Mouse (Mus musculus) limb, embryonic 12.5 days (tissue): ENCODE data around the gene Tango2. TPM values are rescaled to one million over a fixed set of nuclear protein-coding genes. Genes with fewer than 3 reads are reported as not detected.

Experiments used
- ATAC-seq: fragments of 200-750 bp; cut with Nextera tagmentation; 2 replicates; pipeline ENCODE4 v1.8.0; 2017; ENCODE audit warnings: low read depth, moderate TSS enrichment; ENCODE audit not compliant: insufficient number of reproducible peaks, insufficient read depth, low FRiP score, low TSS enrichment
- H3K27ac ChIP-seq: fragments of 300-500 bp; sonication (generic); 2 replicates; pipeline ENCODE4 v1.5.1; 2016; ENCODE audit warnings: mild to moderate bottlenecking, moderate library complexity
- H3K27me3 ChIP-seq: fragments of 300-500 bp; sonication (generic); 2 replicates; pipeline ENCODE4 v1.6.1; 2016; ENCODE audit warnings: mild to moderate bottlenecking, moderate library complexity
- H3K36me3 ChIP-seq: fragments of 300-500 bp; sonication (generic); 2 replicates; pipeline ENCODE4 v1.6.1; 2016; ENCODE audit warnings: mild to moderate bottlenecking, moderate library complexity
- H3K4me1 ChIP-seq: fragments of 300-500 bp; sonication (generic); replicated peaks from 2 replicates; pipeline ENCODE4 v1.6.1; 2016
- H3K4me2 ChIP-seq: fragments of 300-500 bp; sonication (generic); 2 replicates; pipeline ENCODE4 v1.6.1; 2016; ENCODE audit warnings: mild to moderate bottlenecking, moderate library complexity
- H3K4me3 ChIP-seq: fragments of 300-500 bp; sonication (generic); replicated peaks from 2 replicates; pipeline ENCODE4 v1.5.1; 2016; ENCODE audit warnings: mild to moderate bottlenecking
- H3K9ac ChIP-seq: fragments of 300-500 bp; sonication (generic); replicated peaks from 2 replicates; pipeline ENCODE4 v1.6.1; 2016; ENCODE audit warnings: mild to moderate bottlenecking, moderate library complexity
- H3K9me3 ChIP-seq: fragments of 300-500 bp; sonication (generic); 2 replicates; pipeline ENCODE4 v1.6.1; 2016; ENCODE audit warnings: mild to moderate bottlenecking, moderate library complexity
- WGBS: fragments of 180-500 bp; shearing (Covaris S2); methylation state at CpG from one replicate; pipeline ENCODE4 v1.1.7; 2016; 5-methylcytosine and 5-hydroxymethylcytosine counted together
- polyA plus RNA-seq: library from polyadenylated mRNA; unstranded; fragments of >200 nt; fragmentation: Nextera tagmentation; extraction: Ambion mirVana; gene quantifications from 2 replicates; pipeline ENCODE4 v1.2.1, GENCODE M21; 2016

The Tango2 gene
- polyA plus RNA-seq, 1 experiment from 2014 or later = 21.8 TPM

DNA sequence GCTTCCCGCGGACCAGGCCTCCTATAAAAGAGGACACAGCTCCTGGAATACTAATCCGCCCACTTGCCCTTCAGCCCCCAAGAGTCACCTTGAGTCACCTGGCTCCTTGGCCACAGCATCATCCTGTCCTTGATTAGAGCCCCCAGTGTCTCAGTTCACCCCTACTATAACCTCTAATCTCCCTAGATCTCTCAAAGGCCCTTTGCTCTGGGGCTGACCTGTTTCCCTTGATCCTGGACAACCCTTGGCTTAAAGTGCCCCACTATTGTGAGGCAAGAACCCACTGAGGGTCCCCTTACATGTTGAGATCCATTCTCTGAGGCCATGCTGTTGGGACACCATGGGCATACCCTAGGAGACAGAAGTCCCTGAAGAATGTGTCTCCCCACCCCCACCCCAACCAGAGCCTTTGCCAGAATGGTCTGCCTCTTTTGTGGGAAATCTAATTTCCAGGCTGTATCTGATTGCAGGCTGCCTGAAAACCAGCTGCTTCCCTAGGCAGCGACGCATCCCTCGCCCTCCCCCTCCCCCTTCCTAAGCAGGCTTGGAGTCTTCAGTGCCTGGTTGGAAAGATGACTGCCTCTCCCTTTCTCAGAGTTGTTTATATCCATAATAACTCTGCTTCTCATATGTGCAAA, 33.8 kb upstream of the Tango2 start:
- no peak overlapping the region for H3K9ac ChIP-seq
- H3K4me2 ChIP-seq = no peak overlapping the region
- no peak overlapping the region for H3K27ac ChIP-seq
- peaks cover 33% of the 10 kb centered on the region for H3K4me1 ChIP-seq
- no peaks in the 10 kb centered on the region for H3K27me3 ChIP-seq
- no peak overlapping the region for H3K4me3 ChIP-seq
- no peaks in the 10 kb centered on the region for H3K36me3 ChIP-seq
- no peaks in the 10 kb centered on the region for H3K9me3 ChIP-seq
- no peak for ATAC-seq
- 48% methylated on average over 6 of the region's 6 CpGs for WGBS

DNA sequence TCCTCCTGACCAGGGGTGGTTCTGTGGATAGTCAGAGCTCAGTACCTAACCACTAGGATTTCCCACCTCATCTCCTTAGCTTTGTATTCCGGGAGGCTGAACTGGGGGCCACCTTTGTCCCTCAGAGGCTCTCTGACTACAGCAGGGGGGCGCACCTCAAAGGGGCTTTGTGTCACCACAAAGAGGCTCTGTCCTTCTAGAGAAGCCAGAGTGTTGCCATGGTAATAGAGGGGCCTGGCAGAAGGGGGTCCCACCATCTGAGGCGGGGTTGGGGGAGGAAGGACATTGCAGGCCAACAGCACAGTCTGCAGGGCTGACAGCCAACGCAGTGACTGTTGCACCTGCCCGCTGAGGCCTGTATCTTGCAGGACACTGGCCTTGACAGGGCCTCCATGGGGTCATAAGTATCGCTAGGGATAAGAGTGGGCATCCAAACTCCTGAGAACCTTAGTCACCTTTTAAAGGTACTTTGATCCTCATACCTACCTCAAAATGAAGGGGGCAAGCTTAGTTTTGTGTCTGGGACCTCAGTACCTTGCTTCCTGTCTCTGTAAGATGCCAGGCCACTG, 32.7 kb upstream of the Tango2 start:
- H3K36me3 ChIP-seq = no peaks in the 10 kb centered on the region
- no peak overlapping the region for H3K4me3 ChIP-seq
- no peaks in the 10 kb centered on the region for H3K27me3 ChIP-seq
- H3K9ac ChIP-seq = no peak overlapping the region
- H3K4me1 ChIP-seq = peaks cover 33% of the 10 kb centered on the region
- no peak overlapping the region for H3K4me2 ChIP-seq
- no peaks in the 10 kb centered on the region for H3K9me3 ChIP-seq
- H3K27ac ChIP-seq = no peak overlapping the region; the same call in 1 of the 2 replicates
- WGBS = 47% methylated on average over 6 of the region's 6 CpGs
- peak; percentile 58; the same call in 1 of the 2 replicates for ATAC-seq

DNA sequence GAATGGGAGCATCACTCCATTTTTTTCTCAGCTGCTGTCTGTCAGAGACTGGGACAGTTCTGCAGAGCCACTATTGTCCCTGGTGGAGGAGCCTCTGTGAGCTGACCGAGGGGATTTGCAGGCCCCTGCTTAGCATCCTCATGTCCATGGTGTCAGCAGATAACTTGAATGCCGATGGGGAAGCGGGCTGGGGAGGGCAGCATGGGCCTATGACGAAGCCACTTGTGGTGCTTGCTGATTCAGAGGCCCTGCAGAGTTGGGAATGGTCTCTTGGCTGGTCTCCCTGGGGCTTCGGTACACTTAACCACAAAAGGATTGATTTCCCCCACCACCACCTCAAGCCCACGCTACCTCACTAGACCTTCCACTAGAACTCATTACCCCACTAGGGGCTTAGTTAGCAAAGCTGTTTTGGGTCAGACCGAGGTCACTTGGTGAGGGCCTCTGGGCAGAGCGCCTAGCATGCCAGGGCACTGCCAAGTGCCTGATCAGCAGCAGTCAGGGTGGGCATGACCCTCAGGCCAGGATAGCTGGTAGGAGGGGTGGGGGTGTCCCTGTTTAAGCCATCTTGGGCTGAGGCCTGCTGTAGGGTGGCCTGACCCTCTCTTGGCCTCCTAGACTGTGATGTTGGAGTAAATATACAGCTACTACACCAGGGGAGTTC, 31.6 kb upstream of the Tango2 start:
- 88% methylated on average over 8 of the region's 8 CpGs for WGBS
- H3K4me3 ChIP-seq = no peak overlapping the region
- peaks cover 33% of the 10 kb centered on the region for H3K4me1 ChIP-seq
- no peaks in the 10 kb centered on the region for H3K27me3 ChIP-seq
- H3K9ac ChIP-seq = no peak overlapping the region
- ATAC-seq = no peak
- no peak overlapping the region for H3K4me2 ChIP-seq
- H3K9me3 ChIP-seq = no peaks in the 10 kb centered on the region
- H3K36me3 ChIP-seq = no peaks in the 10 kb centered on the region
- peak overlapping the region; percentile 29; the same call in 1 of the 2 replicates for H3K27ac ChIP-seq

DNA sequence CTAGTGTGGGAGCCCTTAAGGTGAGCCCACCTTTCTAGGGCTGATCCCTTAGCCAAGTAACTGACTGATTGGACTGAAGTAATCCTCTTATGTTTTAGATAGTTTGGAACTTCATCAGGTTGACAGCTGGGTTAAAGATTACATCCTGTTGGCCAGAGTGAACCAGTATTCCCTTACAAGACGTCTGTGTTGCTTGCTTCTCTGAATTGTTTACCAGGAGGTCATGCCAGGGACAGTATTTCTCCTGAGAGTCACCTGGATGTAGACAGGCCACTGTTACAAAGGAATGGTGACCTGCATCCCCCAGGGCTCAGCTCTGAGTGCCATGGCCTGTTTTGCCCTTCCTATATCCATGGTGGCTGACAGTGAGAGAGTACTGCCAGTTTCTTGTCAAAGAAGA, 30.6 kb upstream of the Tango2 start:
- Histone ChIP-seq H3K4me3 (no peak overlapping the region), H3K36me3 (no peaks in the 10 kb centered on the region), H3K9ac (no peak overlapping the region), H3K27ac (no peak overlapping the region), H3K9me3 (no peaks in the 10 kb centered on the region), H3K27me3 (no peaks in the 10 kb centered on the region), H3K4me1 (peaks cover 26% of the 10 kb centered on the region), H3K4me2 (no peak overlapping the region)
- ATAC-seq = no peak
- WGBS = 26% methylated on average over 1 of the region's 1 CpGs

DNA sequence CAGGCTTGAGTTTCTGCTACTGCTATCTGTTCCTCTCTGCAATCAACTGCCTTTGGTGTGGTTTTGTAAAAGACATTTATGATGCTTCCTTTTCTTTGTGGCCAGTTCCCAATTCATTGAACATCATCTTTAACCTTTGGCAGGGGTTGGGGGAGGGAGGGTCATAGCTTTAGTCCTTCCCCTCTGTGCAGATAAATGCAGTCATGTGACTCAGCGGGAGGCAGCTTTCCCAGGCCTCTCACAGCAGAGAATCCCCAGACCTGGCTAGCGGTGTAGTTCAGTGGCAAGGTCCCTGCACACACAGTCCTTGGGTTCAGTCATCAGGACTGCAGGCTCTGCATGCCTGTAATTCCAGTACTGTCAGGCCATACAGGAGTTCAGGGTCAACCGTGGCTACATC, 29.3 kb upstream of the Tango2 start:
- Histone ChIP-seq H3K27me3 (no peaks in the 10 kb centered on the region), H3K9me3 (no peaks in the 10 kb centered on the region), H3K36me3 (no peaks in the 10 kb centered on the region), H3K4me3 (no peak overlapping the region), H3K4me1 (peaks cover 25% of the 10 kb centered on the region), H3K9ac (no peak overlapping the region), H3K27ac (no peak overlapping the region), H3K4me2 (no peak overlapping the region)
- ATAC-seq = no peak
- WGBS = 36% methylated on average over 3 of the region's 3 CpGs

DNA sequence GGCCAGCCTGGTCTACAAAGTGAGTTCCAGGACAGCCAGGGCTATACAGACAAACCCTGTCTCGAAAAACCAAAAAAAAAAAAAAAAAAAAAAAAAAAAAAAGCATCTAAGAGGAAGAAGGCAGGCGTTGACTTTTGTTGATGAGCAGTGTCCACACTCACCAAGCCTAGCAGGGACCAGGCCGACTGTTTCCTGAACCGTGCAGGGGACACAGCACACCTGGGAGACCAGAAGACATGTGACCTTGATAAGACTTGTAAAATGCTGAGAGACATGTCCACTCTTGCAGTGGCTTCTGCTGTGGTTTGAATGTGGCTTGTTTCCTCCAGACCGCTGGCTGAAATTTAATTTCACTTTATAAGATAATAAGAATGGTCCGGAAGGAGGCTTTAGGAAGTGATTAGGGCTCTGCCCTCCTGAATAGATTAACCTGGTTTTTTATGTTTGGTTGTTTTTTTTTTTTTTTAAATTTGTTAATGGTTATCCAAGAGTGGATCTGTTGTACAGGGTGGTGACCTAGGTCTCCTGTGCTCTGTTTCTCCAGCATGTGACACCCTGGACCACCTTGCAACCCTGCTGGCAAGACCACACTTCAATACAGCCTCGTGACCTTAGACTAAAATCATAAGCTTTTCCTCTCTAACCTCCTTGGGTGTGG, 28.5 kb upstream of the Tango2 start:
- no peaks in the 10 kb centered on the region for H3K27me3 ChIP-seq
- WGBS = 80% methylated on average over 7 of the region's 7 CpGs

DNA sequence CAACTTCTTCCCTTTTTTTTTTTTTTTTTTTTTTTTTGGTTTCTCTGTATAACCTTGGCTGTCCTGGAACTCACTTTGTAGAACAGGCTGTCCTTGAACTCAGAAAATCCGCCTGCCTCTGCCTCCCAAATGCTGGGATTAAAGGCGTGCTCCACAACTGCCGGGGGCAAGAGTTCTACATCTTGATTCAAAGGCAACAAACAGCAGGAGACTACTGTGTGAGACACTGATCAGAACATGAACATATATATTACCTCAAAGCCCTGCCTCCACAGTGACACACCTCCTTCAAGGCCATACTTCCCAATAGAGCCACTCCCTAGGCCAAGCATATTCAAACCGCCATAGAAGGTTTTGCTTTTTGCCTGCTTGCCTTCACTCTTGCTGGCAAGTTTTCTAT, 25.7 kb upstream of the Tango2 start:
- no peaks in the 10 kb centered on the region for H3K36me3 ChIP-seq
- 90% methylated on average over 4 of the region's 4 CpGs for WGBS
- 0 out of 2 replicates have a peak, but pooled peaks cover 3% of the 10 kb centered on the region for H3K4me1 ChIP-seq
- no peak overlapping the region for H3K4me2 ChIP-seq
- H3K9ac ChIP-seq = no peak overlapping the region
- H3K27ac ChIP-seq = no peak overlapping the region
- H3K4me3 ChIP-seq = no peak overlapping the region
- peaks cover 4% of the 10 kb centered on the region; the same call in 1 of the 2 replicates for H3K9me3 ChIP-seq
- no peaks in the 10 kb centered on the region for H3K27me3 ChIP-seq
- no peak for ATAC-seq

More for the DNA sequence above, 28.5 kb upstream of the Tango2 start:
- no peak overlapping the region for H3K9ac ChIP-seq
- H3K9me3 ChIP-seq = no peaks in the 10 kb centered on the region
- H3K36me3 ChIP-seq = no peaks in the 10 kb centered on the region
- H3K4me1 ChIP-seq = peaks cover 19% of the 10 kb centered on the region
- ATAC-seq = no peak
- no peak overlapping the region for H3K27ac ChIP-seq
- H3K4me3 ChIP-seq = no peak overlapping the region
- no peak overlapping the region for H3K4me2 ChIP-seq

DNA sequence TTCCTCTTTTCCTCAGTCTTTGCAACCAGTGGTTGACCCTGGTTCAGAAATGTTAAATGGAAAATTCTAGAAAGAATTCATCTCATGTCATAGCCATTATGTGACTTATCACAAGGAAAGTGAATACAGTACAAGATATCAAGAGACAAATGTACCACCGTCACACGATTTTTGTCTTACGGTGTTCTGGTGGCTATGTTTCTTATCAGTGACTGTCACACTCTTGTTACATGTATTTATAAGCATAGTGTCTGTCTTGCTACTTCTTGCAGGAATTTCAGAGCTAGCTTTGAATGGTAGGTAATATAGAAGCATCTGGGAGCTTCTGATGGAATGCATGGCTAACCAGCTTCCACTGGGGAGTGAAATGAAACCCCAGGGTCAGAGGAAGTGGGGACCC, 22.3 kb upstream of the Tango2 start:
- no peak overlapping the region for H3K4me3 ChIP-seq
- no peak for ATAC-seq
- no peak overlapping the region for H3K4me2 ChIP-seq
- H3K36me3 ChIP-seq = no peaks in the 10 kb centered on the region
- H3K4me1 ChIP-seq = no peaks in the 10 kb centered on the region
- H3K27me3 ChIP-seq = no peaks in the 10 kb centered on the region
- H3K9ac ChIP-seq = no peak overlapping the region
- H3K27ac ChIP-seq = no peak overlapping the region
- 95% methylated on average over 3 of the region's 3 CpGs for WGBS
- H3K9me3 ChIP-seq = peaks cover 5% of the 10 kb centered on the region; the same call in 1 of the 2 replicates

DNA sequence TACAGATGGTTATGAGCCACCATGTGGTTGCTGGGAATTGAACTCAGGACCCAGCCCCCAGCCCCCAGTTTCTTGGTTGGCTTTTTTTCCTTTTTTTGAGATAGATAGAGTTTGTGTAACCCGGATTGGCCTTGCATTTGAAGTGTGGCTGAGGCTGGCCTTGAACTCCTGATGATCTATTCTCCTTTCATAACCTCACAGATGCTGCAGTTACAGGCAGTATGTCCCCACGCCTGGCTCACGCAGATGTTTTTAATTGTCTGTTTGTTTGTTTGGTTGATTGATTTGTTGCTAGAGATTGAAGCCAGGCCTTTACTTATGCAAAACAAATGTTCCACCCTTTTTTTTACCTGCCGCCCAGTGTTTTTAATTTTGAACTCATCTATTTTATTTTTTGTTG, 18.9 kb upstream of the Tango2 start:
- no peak overlapping the region for H3K27ac ChIP-seq
- no peak overlapping the region for H3K4me2 ChIP-seq
- 46% methylated on average over 4 of the region's 4 CpGs for WGBS
- peaks cover 5% of the 10 kb centered on the region; the same call in 1 of the 2 replicates for H3K9me3 ChIP-seq
- no peak overlapping the region for H3K9ac ChIP-seq
- H3K4me3 ChIP-seq = no peak overlapping the region
- no peaks in the 10 kb centered on the region for H3K27me3 ChIP-seq
- no peak for ATAC-seq
- H3K4me1 ChIP-seq = no peaks in the 10 kb centered on the region
- no peaks in the 10 kb centered on the region for H3K36me3 ChIP-seq

DNA sequence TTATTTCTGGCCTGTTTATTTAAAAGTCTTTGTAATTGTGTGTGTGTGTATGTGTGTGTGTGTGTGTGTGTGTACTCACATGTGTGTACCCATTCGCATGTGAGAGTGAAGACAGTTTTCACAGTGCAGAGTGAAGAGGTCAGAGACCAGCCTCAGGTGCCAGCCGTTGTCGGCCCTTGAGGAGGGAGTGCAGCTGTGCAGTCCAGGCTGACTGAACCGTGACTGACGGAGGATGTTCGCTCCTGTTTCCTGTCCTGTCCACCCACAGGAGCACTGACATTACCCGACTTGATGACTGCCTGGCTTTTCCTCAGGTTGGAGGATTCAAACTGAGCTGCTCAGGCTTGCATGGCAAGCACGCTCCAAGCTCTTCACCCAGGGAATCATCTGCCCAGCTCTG, 15.0 kb upstream of the Tango2 start:
- ATAC-seq = no peak
- Histone ChIP-seq H3K4me2 (no peak overlapping the region), H3K9me3 (no peaks in the 10 kb centered on the region), H3K36me3 (no peaks in the 10 kb centered on the region), H3K27ac (no peak overlapping the region), H3K4me1 (no peaks in the 10 kb centered on the region), H3K9ac (no peak overlapping the region), H3K27me3 (no peaks in the 10 kb centered on the region), H3K4me3 (no peak overlapping the region)
- 80% methylated on average over 8 of the region's 8 CpGs for WGBS

DNA sequence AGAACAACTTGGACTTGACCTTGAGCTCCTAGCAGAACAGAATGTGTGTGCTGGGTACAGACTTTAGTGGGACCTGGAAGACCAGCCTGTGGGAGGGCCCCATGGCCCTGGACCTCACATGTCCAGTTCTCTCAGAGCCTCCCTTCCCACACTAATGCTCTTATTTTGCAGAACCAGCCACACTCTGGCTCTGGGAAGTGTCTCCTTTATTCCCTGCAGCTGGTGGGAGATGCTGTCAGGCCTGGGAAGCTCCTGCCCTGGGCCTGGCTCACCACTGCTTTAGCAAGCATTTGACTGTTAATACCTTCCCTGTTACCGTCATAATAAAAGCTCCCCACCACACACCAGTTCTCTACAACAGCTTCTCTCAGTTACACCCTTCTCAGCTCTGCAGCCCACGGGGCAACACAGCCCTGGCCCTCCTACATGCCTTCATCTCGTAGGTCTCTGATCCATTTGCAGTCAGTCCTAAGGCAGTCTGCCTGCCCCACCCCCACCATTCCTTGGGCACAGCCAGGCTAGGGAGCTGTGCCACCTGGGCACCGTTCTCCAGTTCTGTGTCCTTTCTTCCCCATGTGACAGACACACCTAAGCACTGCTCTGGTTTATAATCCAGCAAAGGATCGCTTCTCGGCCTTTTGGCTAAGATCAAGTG, 12.4 kb upstream of the Tango2 start:
- no peaks in the 10 kb centered on the region for H3K27me3 ChIP-seq
- H3K4me3 ChIP-seq = no peak overlapping the region
- H3K27ac ChIP-seq = no peak overlapping the region
- no peaks in the 10 kb centered on the region for H3K36me3 ChIP-seq
- no peak overlapping the region for H3K9ac ChIP-seq
- H3K9me3 ChIP-seq = no peaks in the 10 kb centered on the region
- H3K4me2 ChIP-seq = no peak overlapping the region
- WGBS = 63% methylated on average over 6 of the region's 6 CpGs
- H3K4me1 ChIP-seq = no peaks in the 10 kb centered on the region
- ATAC-seq = no peak
